Mouse (Mus musculus) CH12.LX (cell line): ENCODE data around the gene Arl5a. TPM values are rescaled to one million over a fixed set of nuclear protein-coding genes. Genes with fewer than 3 reads are reported as not detected.

ENCODE experiments used
- DNase-seq: peaks from one replicate; pipeline ENCODE4 v3.0.0-alpha.2; 2013; ENCODE audit errors: extremely low read depth
- H3K27ac ChIP-seq: 2 replicates; pipeline ENCODE4 v1.5.1; 2012; ENCODE audit warnings: low read depth, mild to moderate bottlenecking, control low read depth, moderate library complexity; ENCODE audit not compliant: insufficient read depth
- H3K27me3 ChIP-seq: replicated peaks from 2 replicates; pipeline ENCODE3; 2012; ENCODE audit warnings: inconsistent platforms
- H3K36me3 ChIP-seq, 2 experiments: replicated peaks in 1 of 2; 2 replicates each; pipeline versions ENCODE3 to v1.6.1; 2012; ENCODE audit warnings: inconsistent platforms in 1 of 2, low read length in 1 of 2, mild to moderate bottlenecking in 1 of 2, mixed read lengths in 1 of 2, moderate library complexity in 1 of 2; ENCODE audit not compliant: control insufficient read depth in 1 of 2, insufficient read depth in 1 of 2
- H3K4me1 ChIP-seq, 2 experiments: 2 replicates each; pipeline ENCODE4 v1.6.1; 2012; ENCODE audit warnings: inconsistent platforms in 1 of 2, moderate library complexity in 1 of 2; ENCODE audit not compliant: insufficient read depth in 2 of 2, control insufficient read depth in 1 of 2
- H3K4me2 ChIP-seq: 2 replicates; pipeline ENCODE4 v1.6.1; 2012; ENCODE audit warnings: low read depth, mild to moderate bottlenecking, control low read depth; ENCODE audit not compliant: poor library complexity, insufficient read depth, severe bottlenecking
- H3K4me3 ChIP-seq, 3 experiments: fragments of 150-350 bp in 1 of 3; sonication (generic) in 1 of 3; replicated peaks in 1 of 3; 2 replicates each; pipeline versions ENCODE3 to v1.5.1; 2011 to 2012; ENCODE audit warnings: low read depth in 2 of 3, low read length in 2 of 3, mild to moderate bottlenecking in 2 of 3, moderate library complexity in 2 of 3, control low read depth in 1 of 3, improper control_type of control experiment in 1 of 3, inconsistent platforms in 1 of 3, mixed read lengths in 1 of 3; ENCODE audit not compliant: poor library complexity in 1 of 3
- H3K79me2 ChIP-seq: replicated peaks from 2 replicates; pipeline ENCODE4 v1.6.1; 2012; ENCODE audit warnings: mild to moderate bottlenecking, moderate library complexity; ENCODE audit not compliant: control insufficient read depth, poor library complexity, insufficient read depth, severe bottlenecking; ENCODE audit errors: extremely low read depth
- H3K9ac ChIP-seq: 2 replicates; pipeline ENCODE4 v1.6.1; 2012; ENCODE audit warnings: low read depth, mild to moderate bottlenecking, control low read depth, moderate library complexity; ENCODE audit not compliant: insufficient read depth
- H3K9me3 ChIP-seq: replicated peaks from 2 replicates; pipeline ENCODE3; 2012; ENCODE audit warnings: low read length, inconsistent platforms, mixed read lengths
- CHD1 ChIP-seq: IDR thresholded peaks from 2 replicates; pipeline ENCODE4 v1.6.1; 2012; ENCODE audit warnings: low read depth, low read length, improper control_type of control experiment, inconsistent platforms
- CHD2 ChIP-seq: IDR thresholded peaks from 2 replicates; pipeline ENCODE4 v1.6.1; 2011; ENCODE audit warnings: low read length, improper control_type of control experiment
- CTCF ChIP-seq, 2 experiments: IDR thresholded peaks in 1 of 2; conservative IDR thresholded peaks in 1 of 2; 2 replicates each; pipeline ENCODE4 v1.5.1; 2011 to 2012; ENCODE audit warnings: low read depth in 2 of 2, low read length in 2 of 2, improper control_type of control experiment in 1 of 2, inconsistent platforms in 1 of 2, mild to moderate bottlenecking in 1 of 2, moderate library complexity in 1 of 2
- ELF1 ChIP-seq: IDR thresholded peaks from 2 replicates; pipeline ENCODE4 v1.6.1; 2014; ENCODE audit warnings: low read depth, mild to moderate bottlenecking, inconsistent platforms, low read length, improper control_type of control experiment
- ETS1 ChIP-seq: conservative IDR thresholded peaks from 2 replicates; pipeline ENCODE4 v1.6.1; 2012; ENCODE audit warnings: low read depth, mild to moderate bottlenecking, inconsistent platforms, low read length, improper control_type of control experiment, moderate library complexity
- HCFC1 ChIP-seq: IDR thresholded peaks from 2 replicates; pipeline ENCODE4 v1.6.1; 2012; ENCODE audit warnings: low read depth, mild to moderate bottlenecking, inconsistent platforms, low read length, improper control_type of control experiment
- IRF4 ChIP-seq: IDR thresholded peaks from 2 replicates; pipeline ENCODE4 v1.6.1; 2014; ENCODE audit warnings: low read depth, mild to moderate bottlenecking, inconsistent platforms, low read length, improper control_type of control experiment
- JUN ChIP-seq: IDR thresholded peaks from 2 replicates; pipeline ENCODE4 v1.6.1; 2011; ENCODE audit warnings: low read depth, mild to moderate bottlenecking, low read length, improper control_type of control experiment, moderate library complexity; ENCODE audit not compliant: insufficient read depth
- KAT2A ChIP-seq: IDR thresholded peaks from 2 replicates; pipeline ENCODE4 v1.6.1; 2012; ENCODE audit warnings: low read length, improper control_type of control experiment, inconsistent platforms; ENCODE audit not compliant: insufficient replicate concordance
- MAFK ChIP-seq: IDR thresholded peaks from 2 replicates; pipeline ENCODE4 v1.6.1; 2011; ENCODE audit warnings: low read length, improper control_type of control experiment; ENCODE audit not compliant: insufficient replicate concordance
- MAX ChIP-seq: IDR thresholded peaks from 2 replicates; pipeline ENCODE4 v1.6.1; 2011; ENCODE audit warnings: low read length, improper control_type of control experiment
- MYC ChIP-seq: IDR thresholded peaks from 2 replicates; pipeline ENCODE4 v1.6.1; 2011; ENCODE audit warnings: low read depth, mild to moderate bottlenecking, improper control_type of control experiment, low read length
- NELFE ChIP-seq: IDR thresholded peaks from 2 replicates; pipeline ENCODE4 v1.6.1; 2011; ENCODE audit warnings: low read depth, low read length, improper control_type of control experiment
- NRF1 ChIP-seq: IDR thresholded peaks from 2 replicates; pipeline ENCODE4 v1.6.1; 2014; ENCODE audit warnings: low read depth, mild to moderate bottlenecking, inconsistent platforms, low read length, improper control_type of control experiment, moderate library complexity
- PAX5 ChIP-seq: IDR thresholded peaks from 2 replicates; pipeline ENCODE4 v1.6.1; 2012; ENCODE audit warnings: low read length, inconsistent platforms, mixed read lengths
- POLR2AphosphoS2 ChIP-seq: IDR thresholded peaks from 2 replicates; pipeline ENCODE4 v1.6.1; 2011; ENCODE audit warnings: low read depth, low read length, improper control_type of control experiment
- RAD21 ChIP-seq: IDR thresholded peaks from 2 replicates; pipeline ENCODE4 v1.6.1; 2011; ENCODE audit warnings: low read depth, mild to moderate bottlenecking, low read length, improper control_type of control experiment, moderate library complexity
- SIN3A ChIP-seq: IDR thresholded peaks from 2 replicates; pipeline ENCODE4 v1.6.1; 2012; ENCODE audit warnings: low read length, improper control_type of control experiment, inconsistent platforms
- SMC3 ChIP-seq: IDR thresholded peaks from 2 replicates; pipeline ENCODE4 v1.6.1; 2011; ENCODE audit warnings: low read depth, low read length, improper control_type of control experiment
- TBP ChIP-seq: conservative IDR thresholded peaks from 2 replicates; pipeline ENCODE4 v1.6.1; 2011; ENCODE audit warnings: low read depth, low read length, improper control_type of control experiment
- UBTF ChIP-seq: IDR thresholded peaks from 2 replicates; pipeline ENCODE4 v1.6.1; 2012; ENCODE audit warnings: low read depth, mild to moderate bottlenecking, inconsistent platforms, low read length, improper control_type of control experiment, moderate library complexity
- USF2 ChIP-seq: conservative IDR thresholded peaks from 2 replicates; pipeline ENCODE4 v1.6.1; 2011; ENCODE audit warnings: low read depth, low read length, improper control_type of control experiment
- ZC3H11A ChIP-seq: IDR thresholded peaks from 2 replicates; pipeline ENCODE4 v1.6.1; 2012; ENCODE audit warnings: low read depth, mild to moderate bottlenecking, inconsistent platforms, low read length, improper control_type of control experiment
- ZKSCAN1 ChIP-seq: IDR thresholded peaks from 2 replicates; pipeline ENCODE4 v1.6.1; 2012; ENCODE audit warnings: low read depth, inconsistent platforms, low read length, improper control_type of control experiment, borderline replicate concordance
- dilution Hi-C: fragments of 300-500 bp; cut with MboI; formaldehyde crosslinking; loops from 2 replicates; pipeline ENCODE4 v1.14.3; 2020; ENCODE audit warnings: low sequenced_read_pairs; ENCODE audit not compliant: extremely low pct_unique_long_range_greater_than_20kb, extremely low pct_ligation_motif_present
- in situ Hi-C: fragments of 300-500 bp; cut with MboI; formaldehyde crosslinking; loops from 3 replicates; pipeline ENCODE4 v1.14.3; 2019; ENCODE audit warnings: low sequenced_read_pairs, low pct_ligation_motif_present, low pct_unique_long_range_greater_than_20kb, mixed read lengths
- polyA plus RNA-seq: library from polyadenylated mRNA; unstranded; fragments of >175 nt; gene quantifications from 2 replicates; pipeline ENCODE4 v1.2.1, GENCODE M21; 2012; ENCODE audit warnings: low read depth; ENCODE audit not compliant: insufficient read length
- total RNA-seq, 2 experiments: library from RNA; depleted of rRNA; stranded (reverse); fragments of 300-350 nt in 1 of 2; fragments of >200 nt in 1 of 2; gene quantifications; 2 replicates each; pipeline ENCODE4 v1.2.3; 2012 to 2014

Gene Arl5a
- total and polyA plus RNA-seq, 3 experiments, result 16.3 to 65.2 (median 36.0) TPM

DNA sequence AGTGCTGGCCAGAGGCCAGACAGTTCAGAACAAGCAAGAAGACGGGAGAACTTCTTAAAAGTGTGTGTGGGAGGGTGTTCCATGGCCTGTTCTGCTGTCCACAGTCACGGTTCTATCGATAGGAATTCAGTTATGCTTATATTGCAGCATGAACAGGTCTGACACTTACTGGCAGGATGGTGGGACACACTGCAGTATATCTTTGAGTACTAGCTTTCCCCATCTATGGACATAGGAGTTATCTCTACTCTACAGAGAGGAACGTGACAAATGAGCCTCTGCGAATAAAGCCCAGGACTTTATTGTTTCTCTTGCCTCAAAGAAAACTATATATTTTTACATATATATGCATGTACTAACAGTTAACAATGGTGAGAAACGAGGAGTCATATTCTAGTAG lies 42.9 kb upstream of the Arl5a start:
- H3K4me1 ChIP-seq, result peaks cover 0 to 10% of the 10 kb centered on the region in 2 experiments; a peak in 2 of 4 replicates
- H3K9me3 ChIP-seq, result no peaks in the 10 kb centered on the region
- no peaks in the 10 kb centered on the region for H3K36me3 ChIP-seq
- H3K4me2 ChIP-seq, result no peak overlapping the region
- no peak for DNase-seq
- no peaks in the 10 kb centered on the region for H3K79me2 ChIP-seq
- TF ChIP-seq ZKSCAN1 (no peak), IRF4 (no peak), NRF1 (no peak), PAX5 (no peak), SMC3 (no peak), POLR2AphosphoS2 (no peak), USF2 (no peak), RAD21 (no peak)
- H3K9ac ChIP-seq, result no peak overlapping the region
- no peak overlapping the region for H3K27ac ChIP-seq
- dilution Hi-C loops, result no loop called here
- no peaks in the 10 kb centered on the region for H3K27me3 ChIP-seq
- in situ Hi-C loops, result no loop called here
- H3K4me3 ChIP-seq, result no peak overlapping the region

DNA sequence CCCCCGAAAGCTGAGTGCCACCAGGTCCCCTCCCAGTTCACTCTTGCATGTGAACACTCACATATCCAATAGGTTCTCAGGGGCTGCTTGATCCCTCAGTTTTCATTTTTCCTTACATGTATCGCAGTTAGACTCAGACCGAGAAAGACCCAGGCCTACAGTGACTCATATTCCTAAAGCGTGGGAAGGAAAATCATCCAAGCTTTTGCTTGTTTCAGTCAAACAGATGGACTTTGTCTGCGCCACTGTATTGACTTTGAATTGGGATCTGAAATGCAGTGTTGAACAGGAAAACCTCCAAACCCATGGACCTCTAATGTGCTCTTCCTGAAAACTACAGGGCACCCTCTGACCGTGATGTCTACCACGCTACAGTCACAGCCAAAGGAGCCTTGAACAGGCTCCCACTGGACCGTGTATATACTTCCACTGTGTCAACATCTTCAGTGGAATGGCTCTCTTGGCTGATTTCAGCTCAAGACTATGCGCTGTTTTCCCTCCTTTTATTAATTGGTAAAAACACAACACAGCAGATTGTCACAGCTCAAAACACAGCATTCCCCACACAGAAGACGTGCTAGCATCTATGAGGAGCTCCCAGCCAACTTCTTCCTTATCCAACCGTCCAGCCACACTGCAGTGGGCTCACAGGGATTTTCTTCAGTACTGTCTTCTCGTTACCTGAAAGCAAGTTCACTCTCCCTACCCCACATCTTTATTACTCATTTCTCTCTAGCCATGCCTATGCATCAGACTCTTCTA lies 36.7 kb upstream of the Arl5a start:
- no peaks in the 10 kb centered on the region for H3K27me3 ChIP-seq
- H3K4me2 ChIP-seq, result no peak overlapping the region
- H3K79me2 ChIP-seq, result no peaks in the 10 kb centered on the region
- H3K27ac ChIP-seq, result no peak overlapping the region
- dilution Hi-C loops (no loop called here), in situ Hi-C loops (no loop called here)
- DNase-seq, result no peak
- H3K9ac ChIP-seq, result no peak overlapping the region
- no peaks in the 10 kb centered on the region for H3K9me3 ChIP-seq
- H3K4me3 ChIP-seq, result no peak overlapping the region
- TF ChIP-seq TBP (no peak), PAX5 (no peak), MYC (no peak), JUN (no peak), UBTF (no peak), SIN3A (no peak), ETS1 (no peak), HCFC1 (no peak), NRF1 (no peak), MAFK (no peak), NELFE (no peak), RAD21 (no peak), CHD1 (no peak), CHD2 (no peak), ZC3H11A (no peak), ELF1 (no peak), CTCF (conservative IDR thresholded peaks at IDR 0.05 in 1 of 2, IDR thresholded peaks at IDR 0.05 in 1 of 2; ENCODE audit: low read depth in 2 of 2, low read length in 2 of 2) (no peak), KAT2A (no peak), MAX (no peak)
- no peaks in the 10 kb centered on the region for H3K36me3 ChIP-seq
- H3K4me1 ChIP-seq, result peaks cover 0 to 8% of the 10 kb centered on the region in 2 experiments; a peak in 1 of 4 replicates
